Mouse (Mus musculus) cerebellum, postnatal 36 days (tissue): Measurements from ENCODE around the gene Adgrl2.

ENCODE experiments used
- DNase-seq, 2 experiments: peaks; one replicate each; pipeline ENCODE4 v3.0.0; 2021 to 2022; ENCODE audit warnings: mixed read lengths in 2 of 2

The Adgrl2 gene

GRCm38 (mm10) chr3:148990531-148991003 lies at the start of gene Adgrl2:
TSS of gene Adgrl2 (minus strand) at chr3:148990555.
- DNase-seq, result peak in 1 of 2 experiments; percentile 11

- no peak for DNase-seq
These were observed 48.4 kb upstream of the Adgrl2 start for GRCm38 (mm10) chr3:149038771-149039170.

GRCm38 (mm10) chr3:149019925-149020324 lies 29.6 kb upstream of the Adgrl2 start:
- no peak for DNase-seq

GRCm38 (mm10) chr3:149009311-149009710 lies 19.0 kb upstream of the Adgrl2 start:
- DNase-seq, result no peak

- no peak for DNase-seq
These were observed 18.3 kb upstream of the Adgrl2 start for GRCm38 (mm10) chr3:149008634-149009023.

- no peak for DNase-seq
These were observed 17.7 kb upstream of the Adgrl2 start for GRCm38 (mm10) chr3:149007860-149008633.

GRCm38 (mm10) chr3:149001364-149001763 lies 11.0 kb upstream of the Adgrl2 start:
- no peak for DNase-seq

- DNase-seq, result no peak
These were observed 8.3 kb upstream of the Adgrl2 start for GRCm38 (mm10) chr3:148998661-148999060.

GRCm38 (mm10) chr3:148991056-148991455 lies 701 bp upstream of the Adgrl2 start:
- DNase-seq, result no peak

GRCm38 (mm10) chr3:148989818-148990530 lies 381 bp downstream of the Adgrl2 start:
- DNase-seq, result peak; percentile 25

- peak; percentile 61 to 63 for DNase-seq
These were observed 1.1 kb downstream of the Adgrl2 start for GRCm38 (mm10) chr3:148988996-148989817.

GRCm38 (mm10) chr3:148988293-148988995 lies 1.9 kb downstream of the Adgrl2 start:
- DNase-seq, result peak; percentile 26 to 31

- peak; percentile 36 to 39 for DNase-seq
These were observed 2.6 kb downstream of the Adgrl2 start for GRCm38 (mm10) chr3:148987591-148988292.

GRCm38 (mm10) chr3:148986894-148987590 lies 3.3 kb downstream of the Adgrl2 start:
- DNase-seq, result peak in 1 of 2 experiments; percentile 12

GRCm38 (mm10) chr3:148986296-148986893 lies 4.0 kb downstream of the Adgrl2 start:
- no peak for DNase-seq

- no peak for DNase-seq
These were observed 6.0 kb downstream of the Adgrl2 start for GRCm38 (mm10) chr3:148984326-148984725.

GRCm38 (mm10) chr3:148982370-148982769 lies 8.0 kb downstream of the Adgrl2 start:
- DNase-seq, result no peak

- no peak for DNase-seq
These were observed 8.6 kb downstream of the Adgrl2 start for GRCm38 (mm10) chr3:148981776-148982175.

- DNase-seq, result no peak
These were observed 11.8 kb downstream of the Adgrl2 start for GRCm38 (mm10) chr3:148978541-148978940.

GRCm38 (mm10) chr3:148977838-148978237 lies 12.5 kb downstream of the Adgrl2 start:
- no peak for DNase-seq

- peak in 1 of 2 experiments; percentile 17 for DNase-seq
These were observed 13.2 kb downstream of the Adgrl2 start for GRCm38 (mm10) chr3:148977124-148977529.
